Mouse (Mus musculus) cerebellum, adult 18-20 months (tissue): Measurements from ENCODE around the gene Pde1c.

Source experiments
- DNase-seq, 2 experiments: peaks; one replicate each; pipeline ENCODE4 v3.0.0; 2021

The Pde1c gene

DNA sequence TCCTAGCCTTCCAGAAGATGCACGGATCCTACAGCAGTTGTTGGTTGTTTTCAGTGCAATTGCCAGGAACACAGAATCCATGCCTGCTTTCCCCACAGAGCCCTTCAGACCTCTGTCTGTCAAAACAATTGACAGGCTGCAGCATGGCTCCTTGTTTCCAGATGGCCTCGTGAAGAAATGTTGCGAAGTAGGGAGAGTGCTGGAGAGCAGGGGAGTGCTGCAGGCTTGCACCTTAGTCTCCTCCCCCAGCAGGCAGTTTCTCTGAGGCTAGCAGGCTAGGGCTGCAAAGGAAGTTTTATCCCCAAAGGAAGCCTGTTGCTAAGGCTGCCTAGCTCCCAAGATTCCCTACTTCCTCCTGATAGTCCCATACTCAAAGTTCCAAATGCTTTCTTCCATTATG is 246.1 kb downstream of the Pde1c start:
- peak in 1 of 2 experiments; percentile 25 for DNase-seq

GRCm38 (mm10) chr6:56310318-56310717 is 258.6 kb downstream of the Pde1c start:
- DNase-seq = peak in 1 of 2 experiments; percentile 18

- no peak for DNase-seq
Measured at GRCm38 (mm10) chr6:56306066-56306465, 262.8 kb downstream of the Pde1c start.

DNA sequence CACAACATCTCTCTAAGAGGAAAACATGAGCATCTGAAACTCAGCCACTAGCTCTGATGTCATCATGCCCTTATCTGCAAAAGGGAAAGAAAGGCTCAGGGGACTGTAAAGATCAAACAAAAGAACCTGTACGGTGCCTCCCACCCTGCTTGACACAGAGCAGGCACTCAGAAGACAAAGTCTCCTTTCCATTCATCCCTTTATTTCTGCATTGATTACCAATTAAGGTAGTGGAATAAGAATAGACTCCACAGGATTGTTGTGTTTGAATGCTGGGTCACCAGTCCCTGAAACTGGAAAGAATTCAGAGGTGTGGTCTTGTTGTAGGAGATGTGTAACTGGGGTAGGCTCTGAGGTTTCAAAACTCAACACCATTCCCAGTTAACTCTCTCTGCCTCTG is 276.7 kb downstream of the Pde1c start:
- no peak for DNase-seq

DNA sequence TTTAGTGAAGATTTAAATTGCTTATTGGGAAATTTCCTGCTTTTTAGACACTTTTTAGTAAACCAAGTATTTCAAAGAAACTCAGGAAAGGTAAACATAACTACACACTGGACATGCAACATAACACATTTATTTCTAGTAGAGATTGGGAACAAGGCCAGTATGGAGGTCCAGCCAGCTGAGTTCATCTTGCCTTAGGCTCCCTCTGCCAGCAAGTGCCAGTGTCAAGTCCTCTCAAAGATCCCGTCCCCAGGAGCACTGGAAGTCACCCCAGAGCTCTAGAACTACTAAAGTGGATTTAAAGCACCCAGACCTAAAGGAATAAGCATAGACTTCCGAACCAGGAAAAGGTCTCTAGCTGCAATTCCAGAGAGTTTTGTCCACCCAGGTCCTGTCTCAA is 279.6 kb downstream of the Pde1c start:
- DNase-seq = peak in 1 of 2 experiments; percentile 39

DNA sequence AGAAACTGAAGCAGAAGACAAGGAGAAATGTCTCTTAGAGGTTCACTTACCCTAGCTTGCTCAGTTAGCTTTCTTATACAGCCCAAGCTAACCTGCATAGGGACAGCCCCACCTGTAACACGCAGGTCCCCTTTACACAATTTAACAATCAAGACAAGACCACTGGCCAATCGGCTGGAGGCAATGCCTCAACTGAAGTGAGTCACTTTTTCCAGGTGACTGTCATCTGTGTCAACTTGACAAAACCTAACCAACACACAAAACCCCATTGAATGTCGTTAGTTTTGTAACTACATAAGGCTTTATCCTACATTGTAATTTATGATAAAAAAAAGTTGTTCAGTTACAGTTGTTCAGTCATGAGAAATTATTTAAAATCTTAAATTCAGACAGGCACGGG is 284.1 kb downstream of the Pde1c start:
- DNase-seq = no peak

DNA sequence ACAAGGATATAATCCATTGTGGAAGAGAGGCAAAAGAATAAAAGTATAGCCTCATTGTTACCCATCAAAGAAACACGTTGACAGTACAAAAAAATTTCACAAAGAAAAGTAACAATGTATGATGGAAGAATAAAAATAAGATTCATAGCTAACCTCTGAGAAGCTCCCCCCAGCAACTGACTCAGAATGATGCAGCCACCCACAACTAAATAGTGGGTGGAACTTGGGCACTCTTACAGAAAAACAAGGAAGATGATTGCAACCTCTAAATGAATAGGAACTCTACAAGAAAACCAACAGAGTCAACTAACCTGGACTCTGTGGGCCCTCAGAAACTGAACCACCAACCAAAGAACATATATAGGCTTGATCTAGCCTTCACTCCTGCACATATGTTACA is 293.4 kb downstream of the Pde1c start:
- DNase-seq = no peak

DNA sequence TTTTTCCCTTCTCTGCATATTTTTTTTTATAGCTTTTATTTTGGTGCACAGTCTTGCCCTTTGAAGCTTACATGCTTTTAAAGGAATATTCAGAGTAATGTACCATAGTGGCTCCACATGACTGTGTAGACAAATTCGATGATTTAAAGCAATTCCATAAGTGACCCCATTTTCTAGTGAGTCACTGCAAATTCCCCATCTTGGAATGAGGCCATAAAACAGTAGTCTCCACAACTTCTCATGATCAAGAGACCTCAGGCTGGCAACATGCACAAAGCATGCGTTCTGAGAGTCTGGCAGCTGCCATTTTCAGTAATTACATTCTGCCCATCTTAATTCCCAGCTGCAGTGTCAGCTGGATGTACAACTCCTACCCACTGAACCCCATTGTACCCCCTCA is 297.2 kb downstream of the Pde1c start:
- no peak for DNase-seq

DNA sequence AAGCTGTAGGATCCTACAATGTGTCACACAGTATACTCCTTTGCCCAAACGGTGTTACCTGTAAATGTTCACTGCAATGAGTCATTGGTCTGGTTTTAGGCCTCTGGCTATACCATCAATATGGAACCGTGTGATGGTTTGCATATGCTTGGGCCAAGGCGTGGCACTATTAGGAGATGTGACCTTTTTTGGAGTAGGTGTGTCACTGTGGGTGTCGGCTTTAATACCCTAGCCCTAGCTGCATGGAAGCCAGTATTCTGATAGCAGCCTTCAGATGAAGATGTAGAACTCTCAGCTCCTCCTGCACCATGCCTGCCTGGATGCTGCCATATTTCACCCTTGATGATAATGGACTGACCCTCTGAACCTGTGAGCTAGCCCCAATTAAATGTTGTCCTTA is 304.4 kb downstream of the Pde1c start:
- no peak for DNase-seq

GRCm38 (mm10) chr6:56260118-56260517 is 308.8 kb downstream of the Pde1c start:
- no peak for DNase-seq

DNA sequence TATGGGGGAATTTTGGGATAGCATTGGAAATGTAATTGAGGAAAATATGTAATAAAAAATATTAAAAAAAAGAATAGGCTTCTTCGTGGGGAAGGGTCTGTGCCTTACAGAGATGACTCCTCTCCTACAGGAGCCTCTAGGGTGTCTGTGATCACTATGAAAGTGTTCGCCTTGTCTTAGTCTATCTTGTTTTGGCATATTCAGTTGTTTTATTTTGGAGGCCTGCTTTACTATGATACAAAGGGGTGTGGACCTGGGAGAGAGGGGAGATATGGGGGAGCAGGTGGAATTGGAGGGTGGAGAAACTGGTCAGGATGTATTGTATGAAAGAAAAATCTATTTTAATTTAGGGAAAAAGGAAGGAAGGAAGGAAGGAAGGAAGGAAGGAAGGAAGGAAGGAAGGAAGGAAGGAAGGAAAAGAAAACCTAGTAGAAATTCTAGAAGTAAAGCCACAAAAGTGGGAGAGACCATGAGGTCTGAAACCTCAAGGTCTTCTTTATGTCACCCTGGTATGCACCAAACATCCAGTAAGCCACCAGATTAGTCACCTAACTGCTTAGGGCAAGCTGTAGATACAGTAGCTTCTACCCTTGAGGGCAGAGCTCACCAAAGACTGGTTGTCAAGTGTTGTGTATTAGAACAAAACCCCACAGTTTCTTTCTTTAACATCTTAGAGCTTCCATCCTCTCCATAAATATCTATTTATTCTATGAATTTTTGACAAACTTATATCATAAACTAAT is 311.2 kb downstream of the Pde1c start:
- no peak for DNase-seq

DNA sequence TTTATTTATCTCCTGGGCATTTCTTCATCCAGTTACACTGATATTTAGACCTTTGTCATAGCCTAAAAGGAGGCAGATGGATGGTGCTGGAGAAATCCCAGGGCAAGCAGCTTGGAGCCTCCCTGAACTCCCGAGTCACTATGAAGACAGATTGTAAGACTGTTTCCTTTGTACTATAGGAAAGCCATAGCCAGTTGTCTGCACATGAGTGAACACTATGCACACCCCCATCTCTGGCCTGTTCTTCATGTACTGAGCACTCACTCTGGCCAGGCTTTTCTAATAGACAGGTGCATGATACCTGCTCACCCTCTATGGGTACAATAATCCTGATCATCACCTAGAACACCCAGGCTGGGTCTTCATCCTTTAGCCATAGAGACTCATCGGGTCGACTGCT is 318.8 kb downstream of the Pde1c start:
- DNase-seq = peak; percentile 54 to 66

DNA sequence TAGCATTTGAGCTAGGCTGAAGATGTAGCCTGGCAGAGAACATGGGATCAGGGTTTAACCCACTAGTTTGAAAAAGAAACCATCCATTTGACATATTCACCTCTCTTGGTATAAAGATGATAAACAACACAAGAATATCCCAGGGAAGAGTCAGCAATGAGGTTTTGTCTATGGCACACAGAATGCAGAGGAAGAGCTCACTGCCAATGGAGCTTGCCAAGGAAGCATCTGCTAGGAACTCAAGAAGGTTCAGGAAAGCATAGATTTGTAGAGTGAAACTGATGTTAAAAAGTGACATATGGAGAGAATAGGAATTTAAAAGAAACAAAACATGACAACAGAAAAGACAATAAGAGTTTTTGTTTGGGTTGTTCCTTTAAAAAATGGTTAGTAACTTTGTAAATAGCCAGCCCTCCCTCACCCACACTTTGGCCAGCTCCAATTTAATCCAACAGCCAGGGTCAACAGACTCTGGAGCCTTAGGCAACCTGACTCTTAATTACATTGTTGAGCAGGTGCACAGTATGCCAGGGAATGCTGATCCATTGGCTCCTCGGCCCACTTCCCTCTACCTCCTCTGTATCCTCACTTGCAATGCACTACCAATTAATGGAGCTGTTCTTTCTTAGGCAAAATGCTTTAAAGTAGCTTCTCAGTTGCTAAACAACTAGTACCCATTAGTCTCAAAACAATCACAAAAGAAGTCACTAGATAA is 377.3 kb downstream of the Pde1c start:
- DNase-seq = peak; percentile 40 to 58

GRCm38 (mm10) chr6:56176485-56176884 is 392.4 kb downstream of the Pde1c start:
- no peak for DNase-seq

GRCm38 (mm10) chr6:56172172-56172571 is 396.7 kb downstream of the Pde1c start:
- DNase-seq = no peak

DNA sequence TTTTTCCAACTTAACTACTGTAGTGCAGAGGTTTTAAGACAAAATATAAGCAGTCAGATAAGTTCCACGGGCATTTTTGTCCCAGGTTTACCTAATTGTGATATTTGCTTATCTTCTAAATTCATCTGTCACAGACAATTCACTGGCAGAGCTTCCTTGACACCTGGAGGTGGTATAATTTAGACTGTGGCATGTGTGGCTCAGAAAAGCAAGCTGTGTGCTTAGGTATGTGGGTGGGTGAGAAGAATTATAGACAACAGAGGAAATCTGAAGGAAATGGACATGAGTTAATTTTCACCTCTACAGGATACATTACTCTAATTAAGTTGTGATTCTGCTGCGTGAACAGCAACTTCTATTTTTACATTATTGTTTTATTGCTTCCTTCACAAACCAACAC is 400.2 kb downstream of the Pde1c start:
- DNase-seq = peak in 1 of 2 experiments; percentile 32

DNA sequence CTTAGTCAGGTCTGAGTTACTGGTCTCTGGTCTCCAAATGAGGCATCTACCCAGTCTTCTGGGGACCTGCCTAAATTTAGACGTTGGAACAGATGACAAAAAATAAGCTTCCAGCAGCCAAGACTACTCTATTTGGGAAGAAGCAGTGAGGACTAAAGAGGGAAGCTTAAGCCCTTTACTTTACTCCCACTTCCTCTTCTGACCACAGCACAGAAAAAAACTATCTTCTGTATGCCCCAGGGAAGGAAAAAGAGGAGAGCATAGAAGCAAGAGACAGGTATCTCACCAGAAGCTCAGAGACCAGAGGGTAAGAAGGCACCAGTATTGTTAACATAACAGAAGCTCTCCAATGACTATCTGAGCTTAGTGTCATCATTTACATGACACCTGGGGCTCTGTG is 410.7 kb downstream of the Pde1c start:
- DNase-seq = no peak

DNA sequence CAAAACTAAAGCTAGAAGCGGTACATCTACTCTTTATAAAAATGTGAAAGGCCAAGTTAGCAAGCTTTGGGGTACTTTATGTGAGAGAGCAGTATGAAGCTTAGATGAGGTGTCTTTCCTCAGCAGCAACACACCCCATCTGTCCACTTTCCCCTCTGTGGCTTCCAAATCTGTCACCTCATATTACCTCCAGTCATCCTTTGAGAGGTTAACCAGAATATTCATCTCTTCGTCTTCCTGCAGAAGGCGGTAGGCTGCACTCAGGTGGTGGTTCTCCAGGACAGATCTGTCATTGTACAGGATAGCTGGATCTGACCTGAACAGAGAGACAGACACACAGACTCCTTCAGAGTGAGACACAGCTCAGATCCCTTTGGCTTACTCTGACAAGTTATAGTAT is 412.1 kb downstream of the Pde1c start:
- DNase-seq = peak; percentile 41 to 65

- DNase-seq = peak; percentile 30 to 40
Measured at GRCm38 (mm10) chr6:56130493-56131159, 438.3 kb downstream of the Pde1c start.

- DNase-seq = no peak
Measured at GRCm38 (mm10) chr6:56099520-56100101, 469.3 kb downstream of the Pde1c start.

DNA sequence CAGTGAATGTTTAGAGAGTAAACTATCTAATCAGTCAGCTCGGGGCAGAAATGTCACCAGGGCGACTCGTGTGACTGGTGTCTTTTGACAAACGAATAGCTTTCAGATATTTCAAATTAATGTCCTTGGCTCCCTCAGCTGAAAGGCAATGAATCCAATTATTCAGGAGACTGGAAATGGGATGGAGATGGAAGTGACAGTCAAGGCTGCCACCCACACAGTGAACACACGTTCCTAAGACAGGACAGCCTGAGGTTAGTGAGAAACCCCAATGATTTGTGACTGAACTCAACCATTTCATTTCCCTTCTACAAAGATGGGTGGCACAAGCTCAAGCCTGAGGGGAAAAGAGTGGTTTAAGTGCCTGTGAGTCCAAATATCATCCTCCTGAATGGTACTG is 470.5 kb downstream of the Pde1c start:
- no peak for DNase-seq

GRCm38 (mm10) chr6:56076378-56076805 is 492.5 kb downstream of the Pde1c start:
- peak; percentile 50 to 61 for DNase-seq

- no peak for DNase-seq
Measured at GRCm38 (mm10) chr6:56068516-56068915, 500.4 kb downstream of the Pde1c start.
